Mouse (Mus musculus) ES-E14 (cell line): Measurements from ENCODE around the gene Slc2a8. TPM values are rescaled to one million over a fixed set of nuclear protein-coding genes. Genes with fewer than 3 reads are reported as not detected.

Experiments used
- DNase-seq: peaks from one replicate; pipeline ENCODE4 v3.0.0-alpha.2; 2013; ENCODE audit warnings: low read depth, low spot score
- H3K27ac ChIP-seq: 2 replicates; pipeline ENCODE4 v1.5.1; 2012; ENCODE audit warnings: low read depth, mild to moderate bottlenecking, low read length, moderate library complexity, mixed read lengths; ENCODE audit not compliant: poor library complexity, insufficient read depth, severe bottlenecking
- H3K36me3 ChIP-seq: 2 replicates; pipeline ENCODE4 v1.6.1; 2012; ENCODE audit warnings: mild to moderate bottlenecking, low read length, moderate library complexity, mixed read lengths; ENCODE audit not compliant: control insufficient read depth, poor library complexity, insufficient read depth, severe bottlenecking
- H3K4me1 ChIP-seq, 2 experiments: fragments of 150-350 bp in 1 of 2; sonication (generic) in 1 of 2; 2 replicates each; pipeline ENCODE4 v1.6.1; 2012; ENCODE audit warnings: low read length in 2 of 2, mild to moderate bottlenecking in 1 of 2, mixed read lengths in 1 of 2; ENCODE audit not compliant: control insufficient read depth in 2 of 2, insufficient read depth in 2 of 2, poor library complexity in 1 of 2
- H3K4me3 ChIP-seq, 2 experiments: fragments of 150-350 bp in 1 of 2; sonication (generic) in 1 of 2; 2 replicates each; pipeline ENCODE4 v1.5.1; 2012; ENCODE audit warnings: low read length in 2 of 2, low read depth in 1 of 2, mild to moderate bottlenecking in 1 of 2, mixed read lengths in 1 of 2; ENCODE audit not compliant: insufficient read depth in 1 of 2, poor library complexity in 1 of 2, severe bottlenecking in 1 of 2
- H3K9ac ChIP-seq: 2 replicates; pipeline ENCODE4 v1.6.1; 2012; ENCODE audit warnings: low read depth, mild to moderate bottlenecking, low read length, mixed read lengths; ENCODE audit not compliant: poor library complexity, insufficient read depth, severe bottlenecking
- H3K9me3 ChIP-seq: fragments of 150-350 bp; sonication (generic); 2 replicates; pipeline ENCODE4 v1.6.1; 2012; ENCODE audit warnings: low read depth, mild to moderate bottlenecking, low read length; ENCODE audit not compliant: control insufficient read depth, insufficient read depth
- CHD2 ChIP-seq: IDR thresholded peaks from 2 replicates; pipeline ENCODE4 v1.6.1; 2014; ENCODE audit warnings: mild to moderate bottlenecking, low read depth, low read length, inconsistent platforms
- HCFC1 ChIP-seq: IDR thresholded peaks from 2 replicates; pipeline ENCODE4 v1.6.1; 2012; ENCODE audit warnings: low read length, inconsistent platforms, borderline replicate concordance; ENCODE audit not compliant: insufficient read depth
- MAFK ChIP-seq: IDR thresholded peaks from 2 replicates; pipeline ENCODE4 v1.6.1; 2014; ENCODE audit warnings: mild to moderate bottlenecking, low read depth, low read length, inconsistent platforms; ENCODE audit not compliant: insufficient read depth
- ZC3H11A ChIP-seq: IDR thresholded peaks from 2 replicates; pipeline ENCODE4 v1.6.1; 2012; ENCODE audit warnings: low read depth, mild to moderate bottlenecking, inconsistent platforms, low read length, borderline replicate concordance
- ZNF384 ChIP-seq: IDR thresholded peaks from 2 replicates; pipeline ENCODE4 v1.6.1; 2012; ENCODE audit warnings: low read depth, low read length, inconsistent platforms
- in situ Hi-C, 2 experiments: fragments of 600-800 bp; cut with MboI; formaldehyde crosslinking; loops; one replicate each; pipeline ENCODE4 v1.15.1; 2025; ENCODE audit warnings: low sequenced_read_pairs in 2 of 2, inconsistent platforms in 1 of 2; ENCODE audit not compliant: unreplicated experiment in 2 of 2
- total RNA-seq: library from RNA; depleted of rRNA; stranded (reverse); fragments of 300-350 nt; gene quantifications from 2 replicates; pipeline ENCODE4 v1.2.3, GENCODE M21; 2012

Slc2a8 gene
- total RNA-seq, 1 experiment, result 25.7 TPM

GRCm38 (mm10) chr2:32974216-32974615, 7.7 kb downstream of the Slc2a8 start:
- no peaks in the 10 kb centered on the region; a peak in 1 of 4 replicates for H3K4me1 ChIP-seq
- no peak overlapping the region for H3K27ac ChIP-seq
- in situ Hi-C loops, result no loop called here
- no peak overlapping the region for H3K9ac ChIP-seq
- no peaks in the 10 kb centered on the region for H3K9me3 ChIP-seq
- H3K36me3 ChIP-seq, result peaks cover 27% of the 10 kb centered on the region; the same call in 1 of the 2 replicates
- DNase-seq, result no peak
- no peak overlapping the region for H3K4me3 ChIP-seq
- no peak for TF ChIP-seq ZNF384
- TF ChIP-seq MAFK, result no peak
- TF ChIP-seq CHD2, result no peak
- no peak for TF ChIP-seq ZC3H11A
- no peak for TF ChIP-seq HCFC1

GRCm38 (mm10) chr2:32971235-32971634, 10.6 kb downstream of the Slc2a8 start:
- Histone ChIP-seq H3K36me3 (peaks cover 23% of the 10 kb centered on the region; the same call in 1 of the 2 replicates), H3K27ac (no peak overlapping the region), H3K9ac (no peak overlapping the region), H3K4me3 (no peak overlapping the region), H3K9me3 (no peaks in the 10 kb centered on the region), H3K4me1 (peaks cover 0 to 2% of the 10 kb centered on the region in 2 experiments; a peak in 2 of 4 replicates)
- in situ Hi-C loops, result no loop called here
- TF ChIP-seq CHD2, result no peak
- DNase-seq, result no peak

GRCm38 (mm10) chr2:32969326-32969725, 12.6 kb downstream of the Slc2a8 start:
- H3K9ac ChIP-seq, result no peak overlapping the region
- H3K4me3 ChIP-seq, result no peak overlapping the region
- peaks cover 19% of the 10 kb centered on the region for H3K36me3 ChIP-seq
- peaks cover 0 to 2% of the 10 kb centered on the region in 2 experiments; a peak in 2 of 4 replicates for H3K4me1 ChIP-seq
- no peaks in the 10 kb centered on the region for H3K9me3 ChIP-seq
- H3K27ac ChIP-seq, result no peak overlapping the region
- TF ChIP-seq ZNF384, result no peak
- in situ Hi-C loops, result no loop called here
- no peak for DNase-seq

GRCm38 (mm10) chr2:32968024-32968614, 13.8 kb downstream of the Slc2a8 start:
- Histone ChIP-seq H3K27ac (no peak overlapping the region), H3K4me1 (peaks cover 0 to 2% of the 10 kb centered on the region in 2 experiments; a peak in 2 of 4 replicates), H3K4me3 (no peak overlapping the region), H3K9ac (no peak overlapping the region), H3K9me3 (no peaks in the 10 kb centered on the region), H3K36me3 (peaks cover 21% of the 10 kb centered on the region)
- in situ Hi-C loops, result no loop called here
- no peak for DNase-seq
- no peak for TF ChIP-seq MAFK
- no peak for TF ChIP-seq ZC3H11A
- TF ChIP-seq ZNF384, result no peak
- no peak for TF ChIP-seq HCFC1
- no peak for TF ChIP-seq CHD2

GRCm38 (mm10) chr2:32966689-32967631, 14.9 kb downstream of the Slc2a8 start:
- in situ Hi-C loops, result no loop called here
- TF ChIP-seq MAFK (no peak), HCFC1 (peak; percentile 75; the same call in 1 of the 2 replicates)
- Histone ChIP-seq H3K4me3 (peak overlapping the region; percentile 73 to 75), H3K9ac (peak overlapping the region; percentile 90), H3K36me3 (peaks cover 28% of the 10 kb centered on the region), H3K27ac (peak overlapping the region; percentile 90), H3K9me3 (no peaks in the 10 kb centered on the region), H3K4me1 (peaks cover 0 to 2% of the 10 kb centered on the region in 2 experiments; a peak in 2 of 4 replicates)
- DNase-seq, result no peak
